Mouse (Mus musculus): ENCODE measurements at regions not wholly inside any gene's neighbourhood (a gene's known extent, or its start where the extent isn't known, plus 50 kb on each side); places are given as distances from the start of the nearest gene placed in this dataset.

- Histone ChIP-seq H3K27ac (ENCODE audit: control insufficient read depth, insufficient read depth, low read depth, low read length, poor library complexity) (no peak overlapping the region), H3K4me1 (ENCODE audit: control insufficient read depth, insufficient read depth, low read length) (no peaks in the 10 kb centered on the region), H3K4me3 (replicated peaks; ENCODE audit: control insufficient read depth, low read depth, low read length) (no peak overlapping the region)
- WGBS, result 7% methylated on average over 15 of the region's 15 CpGs
- peak; percentile 74 for TF ChIP-seq CTCF (IDR thresholded peaks at IDR 0.05; ENCODE audit: control insufficient read depth, insufficient read depth, low read length)
- TF ChIP-seq POLR2A (IDR thresholded peaks at IDR 0.05; ENCODE audit: borderline replicate concordance, control insufficient read depth, low read depth, low read length), result peak; percentile 15; the same call in 1 of the 2 replicates
Observed at GRCm38 (mm10) chr12:109393795-109394194, 58.8 kb upstream of the Dlk1 start.

GRCm38 (mm10) chr12:109394396-109394795 is 58.2 kb upstream of the Dlk1 start:
- Histone ChIP-seq H3K4me1 (ENCODE audit: control insufficient read depth, insufficient read depth, low read length) (no peaks in the 10 kb centered on the region), H3K4me3 (replicated peaks; ENCODE audit: control insufficient read depth, low read depth, low read length) (no peak overlapping the region), H3K27ac (ENCODE audit: control insufficient read depth, insufficient read depth, low read depth, low read length, poor library complexity) (no peak overlapping the region)
- WGBS, result 87% methylated on average over 11 of the region's 11 CpGs
- TF ChIP-seq CTCF (IDR thresholded peaks at IDR 0.05; ENCODE audit: control insufficient read depth, insufficient read depth, low read length) (no peak), POLR2A (IDR thresholded peaks at IDR 0.05; ENCODE audit: borderline replicate concordance, control insufficient read depth, low read depth, low read length) (no peak)

- TF ChIP-seq CTCF (IDR thresholded peaks at IDR 0.05; ENCODE audit: control insufficient read depth, insufficient read depth, low read length), result no peak
- TF ChIP-seq POLR2A (IDR thresholded peaks at IDR 0.05; ENCODE audit: borderline replicate concordance, control insufficient read depth, low read depth, low read length), result no peak
- no peaks in the 10 kb centered on the region for H3K4me1 ChIP-seq (ENCODE audit: control insufficient read depth, insufficient read depth, low read length)
- 75% methylated on average over 6 of the region's 6 CpGs for WGBS
- H3K27ac ChIP-seq (ENCODE audit: control insufficient read depth, insufficient read depth, low read depth, low read length, poor library complexity), result no peak overlapping the region
- H3K4me3 ChIP-seq (replicated peaks; ENCODE audit: control insufficient read depth, low read depth, low read length), result no peak overlapping the region
Observed at GRCm38 (mm10) chr12:109396614-109397013, 56.0 kb upstream of the Dlk1 start.

- H3K4me3 ChIP-seq (replicated peaks; ENCODE audit: control insufficient read depth, low read depth, low read length), result no peak overlapping the region
- WGBS, result 80% methylated on average over 12 of the region's 12 CpGs
- H3K4me1 ChIP-seq (ENCODE audit: control insufficient read depth, insufficient read depth, low read length), result no peaks in the 10 kb centered on the region
- H3K27ac ChIP-seq (ENCODE audit: control insufficient read depth, insufficient read depth, low read depth, low read length, poor library complexity), result no peak overlapping the region
- no peak for TF ChIP-seq CTCF (IDR thresholded peaks at IDR 0.05; ENCODE audit: control insufficient read depth, insufficient read depth, low read length)
- no peak for TF ChIP-seq POLR2A (IDR thresholded peaks at IDR 0.05; ENCODE audit: borderline replicate concordance, control insufficient read depth, low read depth, low read length)
Observed at GRCm38 (mm10) chr12:109397175-109398058, 55.2 kb upstream of the Dlk1 start.

GRCm38 (mm10) chr12:109398473-109398872 is 54.1 kb upstream of the Dlk1 start:
- WGBS, result 42% methylated on average over 7 of the region's 7 CpGs
- no peaks in the 10 kb centered on the region for H3K4me1 ChIP-seq (ENCODE audit: control insufficient read depth, insufficient read depth, low read length)
- TF ChIP-seq CTCF (IDR thresholded peaks at IDR 0.05; ENCODE audit: control insufficient read depth, insufficient read depth, low read length) (no peak), POLR2A (IDR thresholded peaks at IDR 0.05; ENCODE audit: borderline replicate concordance, control insufficient read depth, low read depth, low read length) (no peak)
- H3K4me3 ChIP-seq (replicated peaks; ENCODE audit: control insufficient read depth, low read depth, low read length), result no peak overlapping the region
- H3K27ac ChIP-seq (ENCODE audit: control insufficient read depth, insufficient read depth, low read depth, low read length, poor library complexity), result no peak overlapping the region

- Histone ChIP-seq H3K4me1 (ENCODE audit: control insufficient read depth, insufficient read depth, low read length) (no peaks in the 10 kb centered on the region), H3K4me3 (replicated peaks; ENCODE audit: control insufficient read depth, low read depth, low read length) (no peak overlapping the region), H3K27ac (ENCODE audit: control insufficient read depth, insufficient read depth, low read depth, low read length, poor library complexity) (no peak overlapping the region)
- WGBS, result 33% methylated on average over 6 of the region's 6 CpGs
- TF ChIP-seq POLR2A (IDR thresholded peaks at IDR 0.05; ENCODE audit: borderline replicate concordance, control insufficient read depth, low read depth, low read length), result no peak
- no peak for TF ChIP-seq CTCF (IDR thresholded peaks at IDR 0.05; ENCODE audit: control insufficient read depth, insufficient read depth, low read length)
Observed at GRCm38 (mm10) chr12:109398951-109399350, 53.7 kb upstream of the Dlk1 start.

- H3K4me3 ChIP-seq (replicated peaks; ENCODE audit: control insufficient read depth, low read depth, low read length), result no peak overlapping the region
- 12% methylated on average over 22 of the region's 22 CpGs for WGBS
- no peaks in the 10 kb centered on the region for H3K4me1 ChIP-seq (ENCODE audit: control insufficient read depth, insufficient read depth, low read length)
- TF ChIP-seq CTCF (IDR thresholded peaks at IDR 0.05; ENCODE audit: control insufficient read depth, insufficient read depth, low read length) (no peak), POLR2A (IDR thresholded peaks at IDR 0.05; ENCODE audit: borderline replicate concordance, control insufficient read depth, low read depth, low read length) (no peak)
- no peak overlapping the region for H3K27ac ChIP-seq (ENCODE audit: control insufficient read depth, insufficient read depth, low read depth, low read length, poor library complexity)
Observed at GRCm38 (mm10) chr12:109399591-109399990, 53.0 kb upstream of the Dlk1 start.

GRCm38 (mm10) chr12:109400041-109400440 is 52.6 kb upstream of the Dlk1 start:
- 76% methylated on average over 7 of the region's 7 CpGs for WGBS
- TF ChIP-seq POLR2A (IDR thresholded peaks at IDR 0.05; ENCODE audit: borderline replicate concordance, control insufficient read depth, low read depth, low read length) (no peak), CTCF (IDR thresholded peaks at IDR 0.05; ENCODE audit: control insufficient read depth, insufficient read depth, low read length) (no peak)
- no peak overlapping the region for H3K27ac ChIP-seq (ENCODE audit: control insufficient read depth, insufficient read depth, low read depth, low read length, poor library complexity)
- H3K4me3 ChIP-seq (replicated peaks; ENCODE audit: control insufficient read depth, low read depth, low read length), result no peak overlapping the region
- no peaks in the 10 kb centered on the region for H3K4me1 ChIP-seq (ENCODE audit: control insufficient read depth, insufficient read depth, low read length)
